Mouse (Mus musculus) embryonic facial prominence, embryonic 14.5 days (tissue): ENCODE data around the gene Atg101. TPM values are rescaled to one million over a fixed set of nuclear protein-coding genes. Genes with fewer than 3 reads are reported as not detected.

ENCODE experiments used
- ATAC-seq: fragments of 200-750 bp; cut with Nextera tagmentation; 2 replicates; pipeline ENCODE4 v1.8.0; 2017; ENCODE audit warnings: low read depth, moderate number of reproducible peaks, moderate TSS enrichment
- DNase-seq: peaks from one replicate; pipeline ENCODE4 v3.0.0-alpha.2; 2015; ENCODE audit warnings: low spot score
- H3K27ac ChIP-seq: fragments of 300-500 bp; sonication (generic); replicated peaks from 2 replicates; pipeline ENCODE4 v1.5.1; 2014; ENCODE audit warnings: low read depth, mild to moderate bottlenecking, low read length, moderate library complexity
- H3K27me3 ChIP-seq: fragments of 300-500 bp; sonication (generic); replicated peaks from 2 replicates; pipeline ENCODE4 v1.6.1; 2014; ENCODE audit warnings: low read length; ENCODE audit not compliant: control insufficient read depth, insufficient read depth
- H3K36me3 ChIP-seq: fragments of 300-500 bp; sonication (generic); 2 replicates; pipeline ENCODE4 v1.6.1; 2014; ENCODE audit warnings: low read length, mixed read lengths; ENCODE audit not compliant: control insufficient read depth, insufficient read depth
- H3K4me1 ChIP-seq: fragments of 300-500 bp; sonication (generic); 2 replicates; pipeline ENCODE4 v1.6.1; 2014; ENCODE audit warnings: antibody characterized with exemption, low read length; ENCODE audit not compliant: control insufficient read depth, insufficient read depth
- H3K4me2 ChIP-seq: fragments of 300-500 bp; sonication (generic); 2 replicates; pipeline ENCODE4 v1.6.1; 2014; ENCODE audit warnings: low read depth, mild to moderate bottlenecking, low read length, moderate library complexity, mixed read lengths
- H3K4me3 ChIP-seq: fragments of 300-500 bp; sonication (generic); 2 replicates; pipeline ENCODE4 v1.5.1; 2014; ENCODE audit warnings: low read depth, mild to moderate bottlenecking, low read length
- H3K9ac ChIP-seq: fragments of 300-500 bp; sonication (generic); 2 replicates; pipeline ENCODE4 v1.6.1; 2014; ENCODE audit warnings: low read depth, mild to moderate bottlenecking, low read length, moderate library complexity, mixed read lengths
- H3K9me3 ChIP-seq: fragments of 300-500 bp; sonication (generic); 2 replicates; pipeline ENCODE4 v1.6.1; 2016; ENCODE audit warnings: low read length; ENCODE audit not compliant: control insufficient read depth
- WGBS: fragments of 180-500 bp; shearing (Covaris S2); extraction: QIAGEN DNeasy Blood & Tissue Kit; methylation state at CpG from one replicate; pipeline ENCODE4 v1.1.7; 2014; 5-methylcytosine and 5-hydroxymethylcytosine counted together
- polyA plus RNA-seq: library from polyadenylated mRNA; unstranded; fragments of >200 nt; fragmentation: Nextera tagmentation; extraction: Ambion mirVana; gene quantifications from 2 replicates; pipeline ENCODE4 v1.2.1, GENCODE M21; 2014

The Atg101 gene
- polyA plus RNA-seq, 1 experiment from 2014 or later, result 49.9 TPM

DNA sequence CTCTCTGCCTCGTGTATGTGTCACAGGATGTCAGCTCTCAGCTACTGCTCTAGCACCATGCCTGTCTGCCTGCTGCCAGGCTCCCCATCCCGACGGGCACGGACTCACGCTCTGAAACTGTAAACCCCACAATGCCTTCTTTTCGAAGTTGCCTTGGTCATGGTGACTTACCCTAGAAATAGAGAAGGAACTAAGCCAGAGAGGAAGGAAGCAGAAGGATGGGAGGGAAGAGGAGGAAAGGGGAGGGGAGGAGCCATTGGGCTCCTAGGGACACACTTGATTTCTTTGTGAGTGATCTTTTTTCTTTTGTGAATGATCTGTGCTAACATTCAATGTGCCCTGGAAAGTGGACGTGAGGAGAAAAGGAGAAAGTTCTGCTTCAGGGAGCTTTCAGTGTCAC, 13.9 kb downstream of the Atg101 start:
- Histone ChIP-seq H3K36me3 (no peaks in the 10 kb centered on the region), H3K4me2 (peak overlapping the region; percentile 32; the same call in 1 of the 2 replicates)

DNA sequence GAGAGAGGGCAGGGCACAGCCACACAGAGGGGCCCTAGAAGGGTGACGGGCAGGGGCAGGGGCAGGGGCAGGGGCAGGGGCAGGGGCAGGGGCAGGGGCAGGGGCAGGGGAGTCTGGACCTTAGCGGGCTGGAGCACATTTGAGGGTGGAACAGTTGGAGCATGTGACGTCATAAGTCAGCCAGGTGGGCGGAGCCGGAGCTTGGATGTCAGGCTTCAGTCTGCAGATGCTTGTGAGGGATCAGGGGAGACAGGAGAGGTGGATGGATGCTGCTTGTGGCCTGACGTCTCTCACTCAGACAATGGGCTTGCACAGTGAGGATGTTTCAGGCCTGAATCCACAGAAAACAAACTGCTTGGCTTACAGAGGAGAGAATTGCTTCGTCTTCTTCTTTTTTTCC, 14.5 kb downstream of the Atg101 start:
- Histone ChIP-seq H3K4me2 (peak overlapping the region; percentile 32), H3K4me1 (peaks cover 4% of the 10 kb centered on the region), H3K27ac (no peak overlapping the region), H3K27me3 (no peaks in the 10 kb centered on the region), H3K9ac (peak overlapping the region; percentile 16; the same call in 1 of the 2 replicates), H3K4me3 (no peak overlapping the region), H3K36me3 (no peaks in the 10 kb centered on the region), H3K9me3 (no peaks in the 10 kb centered on the region)
- no peak for ATAC-seq
- DNase-seq, result no peak
- WGBS, result 18% methylated on average over 6 of the region's 7 CpGs

More for the DNA sequence above, 13.9 kb downstream of the Atg101 start:
- Histone ChIP-seq H3K9ac (peak overlapping the region; percentile 16; the same call in 1 of the 2 replicates), H3K4me3 (no peak overlapping the region), H3K27ac (no peak overlapping the region), H3K27me3 (no peaks in the 10 kb centered on the region), H3K4me1 (peaks cover 4% of the 10 kb centered on the region), H3K9me3 (no peaks in the 10 kb centered on the region)
- DNase-seq (no peak), ATAC-seq (no peak)
- 25% methylated on average over 7 of the region's 7 CpGs for WGBS

DNA sequence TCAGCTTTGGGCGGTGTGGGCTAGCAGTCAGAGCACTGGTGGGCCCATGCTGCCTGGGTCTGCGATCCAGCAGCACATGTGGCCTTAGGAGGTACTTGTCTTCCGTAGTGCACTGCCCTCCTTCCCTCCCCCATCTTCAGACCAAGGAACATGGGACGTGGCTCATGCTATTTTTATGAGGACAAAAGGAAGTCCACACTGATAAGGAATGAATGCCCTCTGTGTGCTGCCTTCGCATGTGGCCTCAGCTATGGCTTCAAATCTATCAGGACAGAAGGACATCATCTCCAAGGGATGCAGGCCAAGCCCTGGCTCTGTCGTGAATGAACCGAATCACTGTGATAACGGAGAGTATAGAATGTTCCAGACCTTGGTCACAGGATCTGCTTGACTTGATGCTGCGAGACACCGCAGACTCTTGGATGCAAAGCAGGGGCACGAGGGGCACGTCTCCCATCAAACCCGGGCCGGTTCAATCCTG, 15.4 kb downstream of the Atg101 start:
- Histone ChIP-seq H3K9ac (no peak overlapping the region), H3K27ac (no peak overlapping the region), H3K9me3 (no peaks in the 10 kb centered on the region), H3K4me2 (no peak overlapping the region), H3K36me3 (no peaks in the 10 kb centered on the region), H3K27me3 (no peaks in the 10 kb centered on the region), H3K4me3 (no peak overlapping the region), H3K4me1 (no peaks in the 10 kb centered on the region; the same call in 1 of the 2 replicates)
- ATAC-seq, result no peak
- 76% methylated on average over 14 of the region's 14 CpGs for WGBS
- no peak for DNase-seq

DNA sequence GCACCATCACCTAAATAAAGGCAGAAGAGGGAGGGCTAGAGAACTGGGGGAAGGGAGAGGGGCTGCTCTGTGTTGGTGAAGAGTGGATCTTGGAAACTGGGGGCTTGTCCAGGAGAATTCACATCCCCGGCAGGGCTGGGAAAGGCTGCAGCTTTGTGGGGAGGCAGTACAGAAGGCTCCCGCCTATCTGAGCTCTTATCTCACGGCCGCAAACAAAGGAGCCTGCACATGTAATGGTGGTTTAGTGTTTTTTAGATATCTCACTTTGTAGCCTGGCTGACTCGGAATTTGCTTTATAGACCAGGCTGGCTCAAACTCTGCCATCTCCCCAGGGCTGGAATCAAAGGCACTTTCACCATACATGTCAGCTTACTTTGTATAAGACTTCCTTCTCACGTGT, 16.1 kb downstream of the Atg101 start:
- 75% methylated on average over 6 of the region's 6 CpGs for WGBS
- no peak for ATAC-seq
- DNase-seq, result no peak
- Histone ChIP-seq H3K9ac (no peak overlapping the region), H3K4me1 (no peaks in the 10 kb centered on the region; the same call in 1 of the 2 replicates), H3K36me3 (no peaks in the 10 kb centered on the region), H3K27me3 (no peaks in the 10 kb centered on the region), H3K9me3 (no peaks in the 10 kb centered on the region), H3K4me3 (no peak overlapping the region), H3K4me2 (no peak overlapping the region), H3K27ac (no peak overlapping the region)

DNA sequence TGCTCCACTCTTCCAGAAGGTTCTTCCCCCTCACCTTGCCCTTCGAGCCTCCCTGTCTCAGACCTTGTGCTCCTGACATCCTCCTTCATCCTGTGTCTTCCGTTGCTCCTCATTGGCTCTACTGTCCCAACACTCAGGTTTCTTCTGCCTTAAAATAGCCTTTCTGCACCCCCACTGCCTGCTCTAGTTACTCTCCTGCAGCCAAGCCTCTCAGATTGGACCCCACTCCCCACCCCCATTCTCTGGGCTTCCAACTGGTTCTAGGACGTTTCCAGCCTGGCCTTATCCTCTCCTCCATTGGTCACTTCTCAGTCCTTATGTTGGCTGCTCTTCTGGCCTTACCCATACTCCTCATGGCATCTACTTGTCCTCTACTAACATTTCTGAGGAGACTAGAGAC, 18.1 kb downstream of the Atg101 start:
- H3K9me3 ChIP-seq, result no peaks in the 10 kb centered on the region
- ATAC-seq, result no peak
- no peak overlapping the region for H3K4me3 ChIP-seq
- 77% methylated on average over 3 of the region's 3 CpGs for WGBS
- H3K4me2 ChIP-seq, result no peak overlapping the region
- no peak for DNase-seq
- H3K27me3 ChIP-seq, result no peaks in the 10 kb centered on the region
- H3K27ac ChIP-seq, result no peak overlapping the region
- H3K4me1 ChIP-seq, result no peaks in the 10 kb centered on the region; the same call in 1 of the 2 replicates
- H3K9ac ChIP-seq, result no peak overlapping the region
- H3K36me3 ChIP-seq, result no peaks in the 10 kb centered on the region

DNA sequence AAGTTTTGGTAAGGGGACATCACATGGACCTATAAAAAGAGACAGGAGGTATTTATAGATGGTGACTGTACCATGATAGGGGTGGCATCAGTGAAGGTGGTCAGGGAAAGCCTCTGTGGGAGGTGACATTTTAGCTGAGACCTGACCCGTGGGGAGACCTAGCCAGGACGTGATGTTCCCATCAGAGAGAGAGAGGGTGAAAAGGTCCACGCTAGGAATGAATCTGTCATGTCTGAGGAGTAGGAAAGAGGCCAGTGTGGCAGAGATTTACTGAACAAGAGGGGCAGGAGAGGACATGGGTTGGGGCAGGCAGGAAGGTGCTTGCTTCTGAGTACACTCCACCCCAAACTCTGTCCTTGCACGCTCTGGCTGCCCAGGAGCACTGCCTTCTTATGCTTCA, 19.8 kb downstream of the Atg101 start:
- H3K27ac ChIP-seq, result no peak overlapping the region
- H3K36me3 ChIP-seq, result no peaks in the 10 kb centered on the region
- DNase-seq, result no peak
- H3K4me2 ChIP-seq, result no peak overlapping the region
- 89% methylated on average over 4 of the region's 4 CpGs for whole genome bisulfite sequencing
- no peaks in the 10 kb centered on the region for H3K27me3 ChIP-seq
- H3K4me3 ChIP-seq, result no peak overlapping the region
- peaks cover 7% of the 10 kb centered on the region for H3K4me1 ChIP-seq
- no peak overlapping the region for H3K9ac ChIP-seq
- no peaks in the 10 kb centered on the region for H3K9me3 ChIP-seq
- ATAC-seq, result no peak

DNA sequence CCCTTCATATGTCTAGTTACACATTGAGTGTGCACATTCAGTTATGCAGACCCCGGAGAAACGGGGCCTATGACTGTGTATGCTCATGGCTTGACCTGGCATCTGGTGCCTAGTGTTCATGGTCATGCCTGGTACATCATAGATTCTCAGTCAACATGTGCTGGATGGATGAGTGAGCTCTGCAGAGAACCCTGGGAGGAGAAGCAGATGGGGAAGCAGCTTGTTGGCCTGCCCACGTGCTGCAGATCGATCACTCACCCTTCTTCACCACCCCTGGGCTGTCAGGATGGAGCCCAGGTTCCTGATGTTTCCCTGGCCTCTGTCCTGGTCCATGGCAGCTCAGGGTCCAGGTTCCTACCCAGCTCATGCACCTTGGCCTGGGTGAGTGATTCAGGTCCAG, 22.4 kb downstream of the Atg101 start:
- H3K4me1 ChIP-seq, result peaks cover 12% of the 10 kb centered on the region
- no peak overlapping the region for H3K4me3 ChIP-seq
- no peak for DNase-seq
- H3K27me3 ChIP-seq, result no peaks in the 10 kb centered on the region
- no peaks in the 10 kb centered on the region for H3K36me3 ChIP-seq
- 88% methylated on average over 4 of the region's 4 CpGs for WGBS
- no peak overlapping the region for H3K9ac ChIP-seq
- ATAC-seq, result no peak
- no peak overlapping the region for H3K4me2 ChIP-seq
- no peak overlapping the region for H3K27ac ChIP-seq
- no peaks in the 10 kb centered on the region for H3K9me3 ChIP-seq

DNA sequence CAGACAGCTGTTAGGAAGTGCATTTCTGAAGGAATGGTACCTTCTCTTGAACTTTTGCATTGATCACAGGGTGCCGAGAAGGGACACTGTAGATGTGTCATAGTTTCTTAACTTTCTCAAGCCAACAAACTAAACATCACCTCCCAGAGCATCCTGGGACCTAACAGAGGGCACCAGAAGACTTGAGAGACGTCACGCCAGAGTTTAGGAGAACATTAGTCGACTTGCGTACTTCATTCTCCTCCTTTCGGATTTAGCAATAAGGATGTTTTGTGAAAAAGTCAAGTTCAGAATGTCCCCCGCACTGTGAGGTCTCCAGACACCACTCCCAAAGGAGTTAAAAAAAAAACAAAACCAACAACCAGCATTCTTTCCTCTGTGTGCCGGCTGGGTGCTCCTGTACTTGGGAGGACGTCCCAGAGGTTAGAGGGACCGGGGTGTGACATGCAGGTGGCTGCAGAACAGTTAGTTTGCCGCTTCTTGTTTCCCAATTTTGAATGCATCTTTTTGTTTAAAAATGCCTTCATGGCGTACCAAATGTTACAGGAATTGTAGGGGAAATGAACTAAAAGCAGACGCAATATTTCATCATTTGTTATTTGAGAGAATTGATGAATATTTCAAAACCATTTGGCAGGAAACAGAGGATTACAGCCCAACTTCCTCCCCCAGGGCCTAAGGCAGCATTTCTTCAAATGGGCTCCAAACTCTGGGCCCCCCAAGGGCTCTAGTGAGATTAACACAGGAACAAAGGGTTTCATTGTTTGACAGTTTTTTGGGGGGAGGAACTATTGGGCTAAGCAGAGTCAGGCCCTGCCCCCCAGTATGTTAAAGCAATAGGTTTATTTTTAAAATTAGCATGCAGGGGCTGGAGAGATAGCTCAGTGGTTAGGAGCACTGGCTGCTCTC, 24.6 kb downstream of the Atg101 start:
- H3K27ac ChIP-seq, result 0 out of 2 replicates have a peak overlapping the region, but pooled peaks have one; percentile 40
- no peak overlapping the region for H3K4me3 ChIP-seq
- no peaks in the 10 kb centered on the region for H3K36me3 ChIP-seq
- H3K9ac ChIP-seq, result no peak overlapping the region
- no peaks in the 10 kb centered on the region for H3K27me3 ChIP-seq
- H3K4me2 ChIP-seq, result no peak overlapping the region
- H3K4me1 ChIP-seq, result peaks cover 12% of the 10 kb centered on the region
- ATAC-seq (peak; percentile 30; the same call in 1 of the 2 replicates), DNase-seq (peak; percentile 75)
- H3K9me3 ChIP-seq, result no peaks in the 10 kb centered on the region
- 39% methylated on average over 13 of the region's 13 CpGs for WGBS
